Mouse (Mus musculus): ENCODE results near the gene Ap2a1.

DNA sequence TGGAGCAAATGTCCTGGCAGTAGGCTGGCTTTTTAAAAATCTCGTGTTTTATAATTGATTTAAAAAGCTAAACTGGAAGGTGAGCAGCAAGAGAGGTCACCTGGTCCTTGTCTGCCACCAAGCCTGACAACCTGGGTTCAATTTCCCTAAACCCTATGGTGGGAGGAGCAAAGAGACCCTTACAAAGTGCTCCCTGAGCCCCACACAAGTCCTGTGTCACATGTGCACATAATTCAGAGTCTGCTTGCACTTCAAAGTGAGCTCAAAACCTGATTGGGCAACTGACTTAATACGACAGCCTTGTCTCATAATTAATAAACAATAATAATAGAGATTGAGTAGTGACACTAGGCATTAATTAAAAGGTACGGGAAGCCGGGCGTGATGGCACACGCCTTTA lies 58.7 kb downstream of the Ap2a1 start:
- no peak for TF ChIP-seq CTCF (IDR thresholded peaks at IDR 0.05; ENCODE audit: borderline replicate concordance, insufficient read depth, low read depth, low read length)
- no peak for TF ChIP-seq POLR2A (IDR thresholded peaks at IDR 0.05; ENCODE audit: borderline replicate concordance, insufficient read depth, low read length)
